Mouse (Mus musculus) layer of hippocampus, adult 9-11 months (tissue): ENCODE data around the gene Ube2i.
A peak's percentile ranks its signal among the peaks of the same experiment; 100 is the strongest.

ENCODE experiments used
- DNase-seq: peaks from one replicate; pipeline ENCODE4 v3.0.0; 2022

Gene Ube2i

DNA sequence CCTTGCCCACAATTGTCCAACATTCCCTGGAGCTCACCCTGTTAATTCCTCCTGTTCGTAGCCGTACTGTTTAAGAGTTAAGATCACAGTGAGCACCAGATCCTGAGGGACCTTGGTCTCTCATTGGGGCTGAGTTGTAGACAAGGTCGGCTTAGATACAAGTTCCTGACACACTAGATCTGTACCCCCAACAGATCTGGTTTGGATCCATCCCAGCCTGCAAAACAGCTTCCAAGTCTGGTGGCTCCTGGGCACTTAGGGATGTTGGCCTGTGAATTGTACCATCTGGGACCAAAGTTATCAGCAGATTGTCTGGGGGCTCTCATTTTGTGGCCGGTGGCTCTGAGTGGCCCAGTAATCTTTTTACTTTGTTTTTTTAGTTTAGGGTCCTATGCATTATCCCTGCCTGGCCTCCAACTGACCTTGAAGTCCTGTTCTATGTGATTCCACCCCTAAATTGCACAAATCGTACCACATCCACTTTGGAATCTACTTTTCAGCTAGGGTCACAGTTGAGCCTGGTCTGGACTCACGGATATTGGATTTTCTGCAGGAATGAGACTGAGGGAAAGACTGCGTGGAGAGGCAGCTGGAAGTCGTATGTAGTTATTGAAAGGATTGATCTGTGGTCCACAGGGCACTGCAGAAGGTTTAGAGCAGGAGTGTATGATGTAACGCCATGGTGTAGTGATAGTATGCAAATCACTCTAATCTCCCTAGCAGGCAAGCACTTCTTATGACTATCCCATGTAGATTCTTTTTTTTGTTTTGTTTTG, at the start of gene Ube2i:
Ube2i (minus strand) TSS at position 52 of the 776 bp plus-strand sequence.
- DNase-seq, result no peak

DNA sequence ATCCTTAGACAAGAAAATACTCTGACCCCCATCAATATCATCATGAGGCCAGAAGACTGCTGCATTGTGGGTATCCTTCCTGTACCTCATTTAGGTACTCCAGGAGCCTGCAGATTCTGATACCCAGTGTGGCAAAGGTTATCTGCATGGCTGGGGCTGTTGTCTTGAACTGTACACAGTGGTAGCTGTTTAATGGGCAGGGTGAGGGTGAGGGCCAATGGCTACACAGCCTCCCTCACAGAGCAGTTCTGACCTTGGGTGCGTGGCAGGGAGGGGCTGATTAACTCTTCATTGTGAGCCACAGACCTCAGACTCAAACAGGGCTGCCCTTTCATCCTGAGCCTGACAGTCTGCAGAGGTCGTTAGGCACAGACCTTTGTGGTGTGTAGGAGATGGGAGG, 48.5 kb upstream of the Ube2i start:
- no peak for DNase-seq

DNA sequence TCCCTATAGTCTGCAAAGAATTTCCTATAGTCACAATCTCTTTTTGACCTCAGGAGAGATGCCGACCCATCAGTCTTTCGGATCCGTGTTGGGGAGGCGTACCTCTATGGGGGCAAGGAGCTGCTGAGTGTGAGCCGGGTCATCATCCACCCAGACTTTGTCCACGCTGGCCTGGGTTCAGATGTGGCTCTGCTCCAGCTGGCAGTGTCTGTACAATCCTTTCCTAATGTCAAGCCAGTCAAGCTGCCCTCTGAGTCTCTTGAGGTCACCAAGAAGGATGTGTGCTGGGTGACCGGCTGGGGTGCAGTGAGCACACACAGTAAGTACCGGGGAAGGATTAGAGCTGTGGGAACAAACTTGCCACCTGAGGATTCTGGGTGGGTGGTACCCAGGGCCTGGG, 46.4 kb upstream of the Ube2i start:
- DNase-seq, result no peak

DNA sequence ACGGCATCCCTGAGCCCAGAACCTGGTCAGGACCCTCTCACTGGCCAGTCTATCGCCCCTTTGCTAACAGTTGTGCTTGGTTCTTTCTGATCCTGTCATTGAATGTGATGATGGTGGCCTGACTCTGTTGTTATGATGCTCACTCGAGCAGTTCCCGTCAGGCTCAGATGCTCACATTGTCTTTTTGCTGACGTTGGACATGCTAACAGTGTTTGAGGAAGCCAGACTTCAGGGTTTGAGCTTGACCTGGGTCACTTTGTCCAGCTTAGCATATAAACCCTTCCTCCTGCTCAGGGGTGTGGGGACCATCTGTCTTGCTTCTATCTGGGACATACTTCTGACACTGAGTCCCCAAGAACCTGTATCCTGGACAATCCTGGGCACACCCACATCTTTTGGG, 43.9 kb upstream of the Ube2i start, which contains the start of gene Prss29:
Prss29 (plus strand) TSS at position 301 of the 400 bp plus-strand sequence.
- no peak for DNase-seq

DNA sequence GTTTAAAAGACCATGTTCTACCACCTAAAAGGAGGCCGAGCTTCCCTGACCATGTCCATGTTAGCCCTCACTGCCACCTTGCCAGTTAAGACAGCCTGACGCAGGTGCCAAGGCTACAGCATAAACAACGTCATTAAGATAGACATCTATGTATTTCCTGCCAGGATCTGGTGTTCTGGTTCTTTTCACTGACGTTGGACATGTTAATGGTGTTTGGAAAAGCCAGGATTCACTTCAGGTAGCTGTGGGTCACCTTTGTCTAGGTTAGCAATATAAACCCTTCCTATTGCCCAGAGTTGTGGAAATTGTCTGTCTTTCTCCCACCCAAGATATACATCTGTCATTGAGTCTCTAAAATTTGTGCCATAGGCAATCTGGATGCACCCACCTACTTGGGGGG, 33.9 kb upstream of the Ube2i start, which contains the start of gene Prss28:
Prss28 (plus strand) TSS at position 301 of the 400 bp plus-strand sequence.
- no peak for DNase-seq

DNA sequence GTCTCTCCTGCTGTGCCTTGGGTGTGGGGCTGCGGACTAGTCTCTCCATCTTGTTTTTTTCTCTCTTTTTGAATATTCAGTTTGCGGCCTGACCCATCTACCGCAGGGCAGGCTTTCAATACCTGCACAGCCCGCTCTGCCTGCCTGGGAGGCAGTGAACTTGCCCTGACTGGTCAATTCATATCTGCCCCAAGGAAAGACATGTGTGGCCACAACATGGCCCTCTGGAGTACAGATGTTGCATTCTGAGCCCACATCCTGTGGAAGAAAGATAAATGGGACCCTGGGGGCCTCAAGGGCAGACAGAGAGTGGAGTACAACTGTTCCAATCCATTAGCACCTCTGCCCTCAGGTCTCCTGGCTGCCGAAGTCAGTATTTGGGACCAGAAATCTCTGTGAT, 23.7 kb upstream of the Ube2i start, which contains the start of gene Prss34:
Prss34 (plus strand) TSS at position 301 of the 400 bp plus-strand sequence.
- no peak for DNase-seq

DNA sequence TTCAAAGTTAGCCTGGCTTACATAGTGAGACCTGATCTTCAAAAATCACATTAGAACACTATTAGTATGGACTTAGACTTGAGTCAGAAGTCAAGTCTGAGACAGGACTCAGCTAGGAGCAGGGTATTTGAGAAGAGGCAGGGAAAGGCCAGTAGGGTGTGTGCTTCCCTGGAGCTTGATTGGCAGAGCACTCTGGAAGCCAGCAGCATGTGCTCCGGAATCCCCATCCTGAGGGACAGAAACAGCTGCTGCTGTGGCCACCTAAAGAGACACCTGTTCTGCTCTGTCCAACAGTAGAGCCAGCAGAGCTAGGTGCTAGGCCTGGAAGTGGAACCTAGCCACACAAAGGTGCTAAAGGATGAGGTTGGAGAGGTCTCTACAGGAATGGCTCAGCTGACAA, 19.7 kb upstream of the Ube2i start:
- DNase-seq, result no peak

DNA sequence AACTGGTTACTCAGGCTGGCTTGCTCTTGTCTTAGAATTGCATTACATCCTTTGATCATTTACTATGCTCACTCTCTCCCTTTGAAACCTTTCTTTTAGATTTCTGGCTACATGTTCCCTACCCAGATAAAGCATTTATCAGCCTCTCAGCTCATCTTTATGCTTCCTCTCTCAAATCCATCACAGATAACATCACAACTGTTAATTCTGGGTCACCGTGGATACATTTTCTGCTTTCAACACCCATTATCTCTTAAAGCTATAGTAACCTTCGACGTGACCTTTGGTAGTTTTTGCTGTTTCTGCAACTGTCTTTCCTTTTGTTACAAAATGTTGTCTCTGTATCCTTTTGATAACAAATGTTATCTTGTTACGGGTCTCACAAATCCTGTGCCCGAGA, 19.1 kb upstream of the Ube2i start:
- DNase-seq, result no peak

DNA sequence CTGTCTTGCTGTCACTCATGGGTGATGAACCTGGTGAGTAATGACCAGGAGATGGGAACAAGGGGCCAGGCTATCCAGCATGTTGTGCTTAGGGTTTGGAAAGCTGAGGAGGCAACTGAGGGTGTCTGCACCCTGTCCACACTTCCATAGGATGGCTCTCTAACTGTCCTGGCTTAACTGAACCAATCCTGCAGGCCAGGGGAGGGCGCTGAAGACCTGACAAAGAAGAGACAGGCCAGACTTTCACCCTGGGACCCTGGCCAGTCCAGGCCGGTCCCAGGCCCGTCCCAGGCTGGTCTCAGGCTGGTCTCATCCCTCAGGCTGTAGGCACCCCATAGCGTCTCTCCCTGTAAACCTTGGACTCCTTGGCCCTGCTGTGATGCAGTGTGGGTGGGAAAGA, 16.0 kb upstream of the Ube2i start:
- no peak for DNase-seq

DNA sequence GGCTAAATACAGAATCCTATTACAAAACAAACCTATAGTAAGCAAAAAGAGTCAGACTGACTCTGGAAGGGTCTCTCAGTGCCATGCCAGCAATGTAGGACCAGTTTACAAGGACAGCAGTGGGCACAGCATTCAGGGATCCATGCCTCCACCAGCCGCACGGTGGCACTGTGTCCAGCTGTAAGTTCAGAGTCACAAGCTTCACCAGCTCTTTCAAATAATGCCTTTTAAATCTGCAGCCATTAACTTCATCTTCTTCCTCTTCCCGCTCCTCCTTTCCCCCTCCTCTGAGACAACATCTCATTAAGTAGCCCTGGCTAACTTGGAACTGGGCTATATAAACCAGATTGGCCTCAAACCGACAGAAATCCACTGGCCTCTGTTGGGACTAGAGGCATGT, 14.4 kb upstream of the Ube2i start:
- DNase-seq, result no peak

DNA sequence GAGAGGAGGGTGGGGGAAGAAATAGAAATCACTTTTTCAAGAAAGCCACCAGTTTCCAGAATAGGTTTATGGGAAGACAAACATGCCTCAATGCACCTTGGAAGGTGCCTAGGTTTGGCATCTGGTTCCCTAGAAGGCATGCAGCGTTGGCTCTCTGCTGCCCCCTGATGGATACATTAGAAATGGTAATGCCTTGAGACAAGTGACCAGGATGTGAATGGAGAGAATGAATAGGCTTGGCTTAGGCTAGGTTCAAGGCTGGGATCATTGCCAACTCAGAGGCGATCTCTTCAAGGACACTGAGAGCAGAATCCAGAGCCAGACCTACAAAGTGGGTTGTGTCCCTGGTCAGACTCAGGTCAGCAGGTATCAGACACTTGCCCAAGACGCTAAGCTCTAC, 10.6 kb upstream of the Ube2i start:
- peak; percentile 36 for DNase-seq

DNA sequence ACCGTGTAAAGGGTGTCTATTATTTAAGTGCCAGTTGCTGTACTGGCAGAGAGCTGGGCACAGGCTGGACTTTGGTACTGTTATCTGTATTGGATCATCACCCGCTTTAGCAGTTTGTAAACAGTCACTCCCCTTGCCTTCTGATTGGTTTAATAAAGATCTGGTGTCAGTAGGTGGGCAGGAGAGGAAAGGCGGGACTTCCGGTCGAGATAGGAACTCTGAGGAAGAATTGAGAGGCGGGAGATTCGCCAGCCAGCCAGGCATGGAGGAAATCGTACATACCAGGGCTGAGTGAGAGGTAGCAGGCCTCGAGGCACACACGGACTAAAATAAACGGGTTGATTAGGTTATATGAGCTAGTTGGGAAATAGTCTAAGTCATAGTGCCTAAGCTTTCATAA, 7.7 kb upstream of the Ube2i start:
- DNase-seq, result peak; percentile 39

DNA sequence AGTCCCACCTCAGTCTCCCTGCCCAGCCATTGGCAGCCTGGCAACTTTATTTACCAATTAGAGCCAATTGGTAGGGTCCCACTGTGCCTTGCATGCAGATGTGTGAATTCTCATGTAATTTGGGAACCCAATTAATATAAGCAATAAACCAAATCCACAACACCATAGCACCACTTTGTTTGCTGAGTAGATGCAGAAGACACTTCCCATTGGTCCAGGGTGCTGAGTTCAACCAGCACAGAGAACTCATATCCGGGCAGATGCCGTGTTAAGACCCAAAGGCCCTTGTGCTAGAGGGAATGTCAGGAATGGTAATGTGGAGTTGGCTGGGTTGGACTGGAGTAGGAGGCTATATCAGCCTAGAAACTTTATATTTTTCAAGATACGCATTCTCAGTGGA, 1.4 kb upstream of the Ube2i start:
- no peak for DNase-seq

DNA sequence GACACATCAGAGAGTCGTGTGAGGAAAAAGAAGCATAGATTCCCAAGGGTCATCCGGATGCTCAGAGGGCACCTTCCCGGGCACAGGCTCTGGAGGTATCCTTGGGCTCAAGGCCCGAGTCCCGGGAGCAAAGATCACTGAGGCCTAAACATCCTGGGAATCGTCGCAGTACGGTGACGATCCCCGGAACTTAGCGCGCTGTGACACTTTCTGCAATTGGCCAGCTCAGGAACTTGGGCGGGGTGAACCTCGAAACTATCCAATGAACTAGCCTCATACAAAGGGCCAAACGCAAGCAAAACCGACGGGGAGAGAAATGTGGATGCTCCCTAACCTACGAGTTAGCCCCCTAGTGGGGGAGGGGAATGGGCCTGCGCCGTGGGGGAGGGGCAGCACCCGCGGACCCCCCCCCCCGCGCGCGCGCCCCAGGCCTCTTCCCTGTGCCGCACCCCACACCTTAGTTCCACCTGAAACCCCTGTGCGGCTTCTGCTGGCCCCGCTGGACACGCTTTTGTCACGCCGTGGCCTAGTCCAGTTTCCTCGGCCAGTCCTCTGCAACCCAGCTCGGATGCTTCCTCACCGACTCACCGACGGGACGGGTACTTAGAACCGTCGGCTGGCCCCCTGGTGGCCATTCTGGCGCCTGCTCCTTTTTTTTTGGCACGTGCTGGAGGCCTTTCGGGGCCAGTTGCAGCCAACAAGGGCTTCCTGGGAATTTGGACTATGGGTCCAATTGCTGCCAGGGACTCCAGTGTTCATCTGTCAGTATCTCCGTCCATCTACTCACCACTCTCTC, 518 bp downstream of the Ube2i start:
- DNase-seq, result peak; percentile 93

DNA sequence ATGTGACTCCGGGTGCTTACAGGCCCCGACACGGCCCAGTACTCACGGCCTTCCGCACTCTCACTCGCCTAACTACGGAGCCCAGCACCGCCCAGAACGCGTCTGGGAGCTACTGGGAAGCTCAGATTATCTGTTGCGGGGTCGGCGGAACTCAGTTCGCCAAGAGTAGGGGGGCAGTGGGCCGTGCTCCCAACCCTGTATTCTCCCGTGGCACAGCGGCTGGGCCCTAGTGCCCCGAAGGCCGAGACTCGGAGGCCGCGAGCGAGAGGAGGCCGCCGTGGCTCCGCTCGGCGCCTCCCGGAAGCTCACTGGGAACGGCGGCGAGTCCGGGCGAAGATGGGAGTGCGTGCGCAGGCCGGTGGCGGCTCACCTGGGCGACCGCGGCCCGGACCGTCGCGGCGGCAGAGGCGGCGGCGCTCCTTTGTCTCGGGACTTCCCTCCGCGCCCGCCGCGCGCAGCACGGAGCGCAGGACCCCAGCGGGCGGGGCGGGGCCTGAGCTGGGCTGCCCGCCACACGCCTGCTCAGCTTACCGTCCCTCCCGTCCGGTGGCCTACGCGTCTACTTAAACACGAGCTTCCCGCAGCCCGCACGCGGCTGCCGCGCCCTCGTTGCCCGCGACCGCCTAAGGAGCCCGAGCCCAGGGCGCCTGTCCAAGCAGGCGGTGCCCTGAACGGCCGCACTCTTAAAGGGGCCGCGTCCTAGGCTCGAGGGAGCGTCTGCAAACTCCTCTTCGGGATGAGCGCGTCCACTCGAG, 1.3 kb downstream of the Ube2i start:
- DNase-seq, result peak; percentile 91

DNA sequence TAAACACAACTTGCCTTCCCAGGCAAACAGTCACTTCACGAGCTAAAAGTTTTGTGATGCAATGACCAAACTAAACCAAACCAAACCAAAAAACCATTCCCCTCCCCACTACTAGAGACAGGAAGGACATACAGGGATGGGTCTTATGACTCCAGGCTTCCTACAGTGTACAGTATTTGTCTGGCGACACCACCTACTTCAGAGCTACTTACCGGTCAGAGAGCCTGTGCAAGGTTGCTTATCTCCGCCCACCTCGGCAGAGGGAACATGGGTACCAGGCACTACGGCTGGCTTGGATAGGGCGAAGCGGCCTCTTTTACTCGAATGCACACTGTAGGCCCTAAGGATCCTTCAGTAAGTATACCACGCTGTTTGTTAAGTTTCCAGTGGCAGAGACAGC, 2.1 kb downstream of the Ube2i start:
- DNase-seq, result no peak

DNA sequence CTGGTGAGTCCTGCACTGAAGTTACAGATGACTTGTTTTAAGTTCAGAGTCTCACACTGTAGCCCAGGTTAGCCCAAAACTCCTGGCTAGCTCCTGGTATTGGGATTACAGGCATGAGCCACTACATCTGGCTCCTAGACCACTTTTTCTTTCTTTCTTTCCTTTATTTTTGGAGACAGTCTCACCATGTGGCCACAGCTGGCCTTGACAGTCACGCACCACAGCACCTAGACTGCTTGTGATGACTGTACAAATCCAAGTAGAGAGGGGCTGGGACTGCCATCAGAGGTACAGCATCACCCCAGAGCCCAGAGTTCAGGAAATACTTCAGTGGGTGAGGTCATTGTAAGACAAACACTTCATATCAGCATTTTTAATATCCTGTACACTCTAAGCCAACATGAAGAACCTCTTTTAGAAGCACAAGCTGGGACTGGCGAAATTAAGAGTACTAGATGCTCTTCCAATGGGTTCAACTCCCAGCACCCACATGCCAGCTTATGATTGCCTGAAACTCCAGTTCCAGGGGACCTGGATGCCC, 3.6 kb downstream of the Ube2i start:
- DNase-seq, result no peak

DNA sequence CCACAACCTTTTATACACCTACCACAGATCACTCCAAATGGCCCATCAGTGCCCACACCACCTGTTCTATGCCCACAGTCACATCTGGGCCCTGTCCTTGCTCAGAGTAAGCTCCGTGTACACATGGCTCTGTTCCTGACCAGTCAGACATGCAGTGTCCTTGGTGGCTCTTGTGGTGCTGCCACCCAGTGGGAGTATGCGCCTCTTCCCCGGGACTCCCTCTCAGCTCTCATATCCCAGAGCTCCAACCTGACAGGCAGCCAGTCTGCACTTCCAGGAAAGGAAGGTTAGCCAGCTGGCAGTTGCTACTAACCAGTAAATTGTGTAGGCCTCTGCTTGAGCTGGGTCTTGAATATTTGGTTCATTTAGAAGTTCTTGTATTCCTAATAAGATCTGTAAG, 10.0 kb downstream of the Ube2i start:
- peak; percentile 37 for DNase-seq

DNA sequence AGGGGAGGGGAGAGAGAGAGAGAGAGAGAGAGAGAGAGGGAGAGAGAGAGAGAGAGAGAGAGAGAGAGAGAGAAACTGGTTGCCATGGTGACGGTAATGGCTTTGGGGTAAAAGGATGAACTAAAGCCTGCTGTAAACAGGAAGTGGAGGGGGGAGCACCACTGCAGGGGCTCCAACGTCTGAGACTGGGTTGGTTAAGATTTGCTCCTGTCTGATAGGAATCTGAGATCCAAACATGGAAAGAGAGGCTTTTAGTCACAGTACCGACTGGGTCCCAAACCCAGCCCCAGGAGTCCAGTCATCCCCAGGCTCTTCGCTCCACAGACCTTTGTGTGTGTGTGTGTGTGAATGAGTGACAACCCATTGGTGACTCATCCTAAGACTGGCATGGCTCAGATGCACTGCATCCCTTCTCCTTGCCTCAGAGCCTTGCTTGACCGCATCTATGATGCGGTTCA, 16.6 kb downstream of the Ube2i start:
- no peak for DNase-seq

DNA sequence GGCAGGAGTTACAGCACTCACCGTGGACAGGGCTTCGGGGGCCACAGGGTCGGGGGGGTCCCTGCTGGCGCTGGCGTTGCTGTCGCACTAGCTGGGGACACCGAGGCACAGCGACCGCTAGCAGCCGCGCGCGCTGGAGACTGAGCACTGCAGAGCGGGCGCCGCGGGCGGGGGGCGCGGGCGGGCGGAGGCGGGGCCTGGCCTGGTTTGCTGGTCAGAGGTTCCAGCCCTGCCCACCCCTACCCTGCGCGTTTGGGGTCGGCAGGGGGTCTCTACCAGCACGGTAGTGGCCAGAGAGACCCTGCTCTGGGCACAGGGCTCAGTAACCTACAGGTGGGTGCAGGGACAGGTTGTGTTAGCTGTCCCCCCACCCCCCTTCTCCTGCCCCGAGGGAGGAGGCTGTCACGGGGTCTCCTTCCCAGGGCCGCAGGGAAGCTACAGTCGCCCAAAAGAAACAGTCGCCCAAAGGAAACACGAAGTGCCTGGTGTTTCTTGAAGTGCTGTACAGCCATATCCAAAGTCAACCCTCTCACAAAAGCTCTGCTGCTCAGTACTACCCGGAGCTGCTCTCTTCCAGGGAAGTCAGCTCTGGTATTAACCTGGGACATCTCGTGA, 18.2 kb downstream of the Ube2i start, which contains the start of gene Baiap3:
Baiap3 (minus strand) TSS at position 225 of the 615 bp plus-strand sequence.
- no peak for DNase-seq

DNA sequence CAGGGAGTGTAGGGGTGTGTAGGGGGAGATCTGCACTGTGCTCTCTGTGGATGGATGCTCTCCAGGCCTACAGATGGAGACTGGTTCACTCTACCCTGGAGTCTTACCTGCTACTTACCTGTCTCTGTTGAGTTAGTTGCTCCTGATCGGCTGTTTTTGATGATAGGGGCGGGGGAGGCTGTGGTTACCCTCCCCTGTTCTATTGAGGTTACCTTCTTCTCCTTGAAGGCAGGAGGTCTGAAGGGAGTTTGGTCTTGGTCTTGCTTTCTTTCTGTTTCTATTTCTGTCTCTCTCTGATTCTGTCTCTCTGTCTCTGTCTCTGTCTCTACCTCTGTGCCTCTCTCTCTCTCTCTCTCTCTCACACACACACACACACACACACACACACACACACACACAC, 19.3 kb downstream of the Ube2i start:
- DNase-seq, result no peak

DNA sequence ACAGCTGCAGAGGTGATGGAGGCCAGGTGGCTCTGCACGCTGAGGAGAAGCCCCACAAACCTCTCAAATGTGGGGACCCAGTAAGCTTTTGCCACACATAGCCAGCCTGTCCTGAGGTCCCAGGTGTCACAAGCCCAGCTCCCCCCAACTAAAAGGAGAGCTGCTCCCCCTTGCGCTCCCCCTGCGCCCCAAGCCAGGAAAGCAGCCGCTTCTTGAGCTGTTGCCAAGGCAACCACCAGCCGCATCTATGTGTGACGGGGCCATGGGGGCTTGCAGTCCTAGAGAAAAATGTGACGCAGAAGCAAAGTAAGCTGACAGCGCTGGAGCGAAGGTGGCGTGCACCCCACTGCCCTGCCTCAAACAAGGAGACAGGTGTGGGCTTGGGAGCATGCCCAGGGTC, 20.7 kb downstream of the Ube2i start:
- DNase-seq, result no peak
